Mouse (Mus musculus) forebrain, embryonic 13.5 days (tissue): ENCODE results near the gene Tnrc6b. TPM values are rescaled to one million over a fixed set of nuclear protein-coding genes. Genes with fewer than 3 reads are reported as not detected.

Experiments used
- ATAC-seq: fragments of 200-750 bp; cut with Nextera tagmentation; 2 replicates; pipeline ENCODE4 v1.8.0; 2017
- H3K27ac ChIP-seq: fragments of 300-500 bp; sonication (generic); 2 replicates; pipeline ENCODE4 v1.5.1; 2015; ENCODE audit warnings: inconsistent platforms, mild to moderate bottlenecking, moderate library complexity
- H3K27me3 ChIP-seq: fragments of 300-500 bp; sonication (generic); 2 replicates; pipeline ENCODE4 v1.6.1; 2015; ENCODE audit warnings: mild to moderate bottlenecking, inconsistent platforms
- H3K36me3 ChIP-seq: fragments of 300-500 bp; sonication (generic); 2 replicates; pipeline ENCODE4 v1.6.1; 2015; ENCODE audit warnings: mild to moderate bottlenecking, inconsistent platforms; ENCODE audit not compliant: poor library complexity, severe bottlenecking
- H3K4me1 ChIP-seq: fragments of 300-500 bp; sonication (generic); 2 replicates; pipeline ENCODE4 v1.6.1; 2015; ENCODE audit warnings: inconsistent platforms
- H3K4me2 ChIP-seq: fragments of 300-500 bp; sonication (generic); 2 replicates; pipeline ENCODE4 v1.6.1; 2015; ENCODE audit warnings: inconsistent platforms, mild to moderate bottlenecking, moderate library complexity
- H3K4me3 ChIP-seq: fragments of 300-500 bp; sonication (generic); 2 replicates; pipeline ENCODE4 v1.5.1; 2015; ENCODE audit warnings: mild to moderate bottlenecking, inconsistent platforms
- H3K9ac ChIP-seq: fragments of 300-500 bp; sonication (generic); 2 replicates; pipeline ENCODE4 v1.6.1; 2015; ENCODE audit warnings: mild to moderate bottlenecking, inconsistent platforms
- H3K9me3 ChIP-seq: fragments of 300-500 bp; sonication (generic); replicated peaks from 2 replicates; pipeline ENCODE4 v1.6.1; 2016; ENCODE audit warnings: inconsistent platforms
- WGBS: fragments of 180-500 bp; shearing (Covaris S2); methylation state at CpG from one replicate; pipeline ENCODE4 v1.1.7; 2015; 5-methylcytosine and 5-hydroxymethylcytosine counted together
- polyA plus RNA-seq: library from polyadenylated mRNA; unstranded; fragments of >200 nt; fragmentation: Nextera tagmentation; extraction: Ambion mirVana; gene quantifications from 2 replicates; pipeline ENCODE4 v1.2.1, GENCODE M21; 2015

The Tnrc6b gene
- 37.2 and 41.0 TPM in 2 replicates for polyA plus RNA-seq

DNA sequence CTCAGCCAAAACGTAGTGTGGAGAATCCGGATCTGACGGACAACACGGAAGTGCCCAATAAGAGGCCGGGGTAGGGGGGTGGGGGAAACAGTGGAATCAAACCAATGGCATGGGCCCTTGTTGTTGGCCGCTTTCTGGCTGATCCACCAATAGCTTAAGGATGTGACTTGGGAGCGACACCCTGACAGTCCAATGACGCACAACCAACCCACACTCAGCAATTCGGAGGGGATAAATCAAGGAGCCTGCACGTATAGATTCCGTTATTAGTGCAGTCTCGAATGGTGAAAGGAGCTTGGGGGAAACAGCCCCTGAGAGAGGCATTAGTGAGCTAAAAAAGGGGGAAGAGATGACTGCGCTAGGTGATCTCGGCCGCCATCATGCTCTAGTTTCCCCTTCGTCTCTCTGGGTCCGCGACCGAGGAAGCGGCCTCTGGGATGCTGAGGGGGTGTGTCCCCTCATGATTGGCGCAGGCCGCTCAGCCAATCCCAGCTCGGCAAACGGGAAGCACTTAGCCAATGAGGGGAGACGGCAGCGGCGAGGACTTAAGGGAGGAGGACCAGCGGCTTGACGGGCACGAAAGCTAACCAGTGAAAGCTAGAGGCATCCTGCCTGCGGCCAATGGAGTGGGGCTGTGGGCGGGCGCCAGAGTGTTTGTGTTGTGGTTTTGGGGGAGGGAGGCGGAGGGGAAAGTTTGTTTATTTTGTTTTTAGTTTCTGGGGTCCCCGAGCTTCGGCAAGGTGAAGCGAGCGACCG is at the start of gene Tnrc6b:
Tnrc6b (plus strand) TSS at position 706 of the 756 bp plus-strand sequence.
- H3K4me2 ChIP-seq, result peak within 1 kb of the TSS; percentile 93
- peak within 1 kb of the TSS; percentile 93 for H3K27ac ChIP-seq
- ATAC-seq, result peak; percentile 97
- no peaks in the 10 kb centered on the region for H3K27me3 ChIP-seq
- H3K4me3 ChIP-seq, result peak within 1 kb of the TSS; percentile 94
- H3K9me3 ChIP-seq, result no peaks in the 10 kb centered on the region
- peak within 1 kb of the TSS; percentile 83 for H3K9ac ChIP-seq
- H3K4me1 ChIP-seq, result peaks cover 37% of the 10 kb centered on the region
- H3K36me3 ChIP-seq, result no peaks in the 10 kb centered on the region
- WGBS, result under 1% methylated on average over 39 of the region's 39 CpGs

GRCm38 (mm10) chr15:80664444-80664843 is 46.7 kb upstream of the Tnrc6b start:
- no peak overlapping the region for H3K4me3 ChIP-seq

DNA sequence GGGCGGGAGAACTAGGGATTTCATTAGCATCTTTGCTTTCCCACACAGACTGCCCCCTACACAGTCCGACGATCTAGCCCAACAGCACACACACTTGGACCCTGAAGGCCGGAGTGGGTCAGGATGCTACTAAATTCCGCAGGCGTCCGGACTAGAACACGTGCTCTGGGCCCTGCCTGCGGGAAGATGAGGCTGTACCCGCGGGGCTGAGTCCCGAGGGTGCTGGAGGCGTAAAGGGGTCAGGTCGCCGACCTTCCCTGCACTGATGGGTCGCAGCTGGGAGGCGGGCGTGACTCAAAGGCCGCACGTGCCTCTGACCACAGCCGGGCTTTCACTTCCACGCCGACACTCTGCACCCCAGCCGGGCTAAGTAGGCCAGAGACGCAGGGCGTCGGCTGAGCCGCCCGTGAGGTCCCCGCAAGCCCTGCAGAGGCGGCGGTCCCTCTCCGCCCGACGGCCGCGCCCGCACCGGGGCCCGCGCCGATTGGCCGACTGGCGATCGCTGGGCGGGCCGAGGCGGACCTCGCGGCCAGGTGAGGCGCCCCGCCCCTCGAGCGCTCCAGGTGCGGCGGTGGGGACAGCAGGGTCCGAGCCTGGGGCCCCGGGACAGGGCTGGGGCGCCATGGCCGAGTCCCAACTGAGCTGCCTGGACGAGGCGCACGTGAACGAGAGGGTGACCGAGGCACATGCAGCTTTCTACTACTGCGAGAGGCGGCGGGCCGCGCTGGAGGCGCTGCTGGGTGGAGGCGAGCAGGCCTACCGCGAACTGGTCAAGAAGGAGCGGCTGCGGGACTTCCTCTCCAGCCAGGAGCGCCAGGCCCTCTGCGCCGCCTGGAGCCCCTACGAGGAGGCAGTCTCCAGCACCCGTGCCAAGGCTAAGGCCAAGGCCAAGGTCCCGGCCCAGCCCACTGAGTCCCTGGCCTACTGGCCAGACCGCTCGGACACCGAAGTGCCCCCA is 39.5 kb upstream of the Tnrc6b start, which contains the start of gene Fam83f:
Fam83f (plus strand) TSS at position 553 of the 958 bp plus-strand sequence.
- 5% methylated on average over 84 of the region's 85 CpGs for WGBS

More at GRCm38 (mm10) chr15:80664444-80664843, 46.7 kb upstream of the Tnrc6b start:
- H3K4me1 ChIP-seq, result no peaks in the 10 kb centered on the region
- H3K9me3 ChIP-seq, result 0 out of 2 replicates have a peak, but pooled peaks cover 3% of the 10 kb centered on the region
- WGBS, result 88% methylated on average over 4 of the region's 4 CpGs
- no peak overlapping the region for H3K27ac ChIP-seq
- no peaks in the 10 kb centered on the region for H3K36me3 ChIP-seq
- no peak overlapping the region for H3K9ac ChIP-seq
- H3K4me2 ChIP-seq, result no peak overlapping the region
- no peak for ATAC-seq
- H3K27me3 ChIP-seq, result peaks cover 4% of the 10 kb centered on the region

GRCm38 (mm10) chr15:80672810-80673209 is 38.3 kb upstream of the Tnrc6b start:
- Histone ChIP-seq H3K4me2 (no peak overlapping the region), H3K36me3 (no peaks in the 10 kb centered on the region), H3K27ac (no peak overlapping the region), H3K9me3 (no peaks in the 10 kb centered on the region), H3K4me1 (peaks cover 19% of the 10 kb centered on the region), H3K27me3 (peaks cover 42% of the 10 kb centered on the region), H3K9ac (no peak overlapping the region), H3K4me3 (no peak overlapping the region)
- ATAC-seq, result no peak
- WGBS, result 71% methylated on average over 2 of the region's 2 CpGs

More for the DNA sequence above, 39.5 kb upstream of the Tnrc6b start, which contains the start of gene Fam83f:
- ATAC-seq, result peak; percentile 19; the same call in 1 of the 2 replicates
- Histone ChIP-seq H3K4me2 (peak within 1 kb of the TSS; percentile 68), H3K4me1 (peaks cover 19% of the 10 kb centered on the region), H3K9ac (peak within 1 kb of the TSS; percentile 47), H3K27ac (no peak within 1 kb of the TSS), H3K4me3 (peak within 1 kb of the TSS; percentile 41), H3K27me3 (peaks cover 42% of the 10 kb centered on the region), H3K9me3 (0 out of 2 replicates have a peak, but pooled peaks cover 3% of the 10 kb centered on the region), H3K36me3 (no peaks in the 10 kb centered on the region)

DNA sequence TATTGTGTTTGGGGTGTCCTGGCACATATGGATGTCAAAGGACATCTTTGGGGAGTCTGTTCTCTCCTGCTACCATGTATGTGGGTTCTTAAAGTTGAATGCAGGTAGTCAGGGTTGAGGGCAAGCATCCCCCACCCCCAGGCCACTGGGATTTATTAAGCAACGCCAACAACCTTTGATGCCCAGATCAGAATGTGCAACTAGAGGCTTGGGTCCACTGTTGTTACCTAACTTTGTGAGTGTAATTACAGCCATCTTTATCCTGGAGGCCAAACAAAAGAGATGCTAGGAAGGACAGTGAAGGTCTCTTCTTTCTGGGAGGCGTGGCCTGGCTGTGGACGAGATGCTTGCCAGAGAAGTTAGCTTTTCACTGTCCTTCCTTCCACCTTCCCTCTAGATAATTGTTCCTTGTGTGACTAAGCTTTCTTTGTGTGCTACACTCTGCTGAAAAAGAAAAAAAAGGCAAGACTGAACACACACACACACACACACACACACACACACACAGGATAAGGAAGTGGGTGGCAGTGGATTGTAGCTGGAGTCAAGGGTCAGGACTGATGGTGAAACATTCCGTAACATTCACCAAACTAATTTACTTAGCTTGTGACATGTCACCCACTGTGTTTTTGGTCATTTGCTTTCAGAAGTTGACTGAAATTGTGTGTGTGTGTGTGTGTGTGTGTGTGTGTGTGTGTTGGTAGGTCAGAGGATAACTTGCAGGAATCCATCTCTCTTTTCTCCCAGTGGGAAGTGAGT is 37.6 kb upstream of the Tnrc6b start:
- H3K4me3 ChIP-seq, result no peak overlapping the region
- H3K9ac ChIP-seq, result no peak overlapping the region
- no peak for ATAC-seq
- peaks cover 42% of the 10 kb centered on the region for H3K27me3 ChIP-seq
- no peaks in the 10 kb centered on the region for H3K36me3 ChIP-seq
- no peaks in the 10 kb centered on the region for H3K9me3 ChIP-seq
- H3K4me1 ChIP-seq, result peaks cover 19% of the 10 kb centered on the region
- 70% methylated on average over 4 of the region's 4 CpGs for WGBS
- no peak overlapping the region for H3K27ac ChIP-seq
- H3K4me2 ChIP-seq, result no peak overlapping the region

DNA sequence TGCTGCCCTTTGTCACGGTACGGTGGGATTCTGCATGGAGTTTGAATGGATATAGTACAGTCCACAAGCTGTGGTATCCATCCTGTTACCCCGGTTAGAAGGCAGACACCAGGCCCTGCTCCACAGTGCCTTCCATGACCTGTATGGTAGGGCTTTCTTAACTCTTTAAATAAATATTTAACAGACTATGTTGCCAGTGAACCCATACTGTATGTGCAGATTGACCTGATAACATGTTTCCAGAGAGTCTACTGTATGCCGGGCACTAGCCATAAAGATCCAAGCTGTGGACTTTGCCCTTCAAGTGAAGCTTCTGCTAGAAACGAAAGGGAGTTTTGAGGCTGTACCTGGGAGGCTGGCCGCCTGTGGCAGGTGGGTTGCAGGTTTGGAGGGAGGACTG is 36.4 kb upstream of the Tnrc6b start:
- H3K4me3 ChIP-seq, result no peak overlapping the region
- no peak for ATAC-seq
- no peaks in the 10 kb centered on the region for H3K36me3 ChIP-seq
- H3K4me2 ChIP-seq, result no peak overlapping the region
- H3K4me1 ChIP-seq, result peaks cover 24% of the 10 kb centered on the region
- no peak overlapping the region for H3K27ac ChIP-seq
- H3K27me3 ChIP-seq, result peaks cover 35% of the 10 kb centered on the region
- WGBS, result 82% methylated on average over 6 of the region's 6 CpGs
- H3K9me3 ChIP-seq, result no peaks in the 10 kb centered on the region
- H3K9ac ChIP-seq, result no peak overlapping the region

DNA sequence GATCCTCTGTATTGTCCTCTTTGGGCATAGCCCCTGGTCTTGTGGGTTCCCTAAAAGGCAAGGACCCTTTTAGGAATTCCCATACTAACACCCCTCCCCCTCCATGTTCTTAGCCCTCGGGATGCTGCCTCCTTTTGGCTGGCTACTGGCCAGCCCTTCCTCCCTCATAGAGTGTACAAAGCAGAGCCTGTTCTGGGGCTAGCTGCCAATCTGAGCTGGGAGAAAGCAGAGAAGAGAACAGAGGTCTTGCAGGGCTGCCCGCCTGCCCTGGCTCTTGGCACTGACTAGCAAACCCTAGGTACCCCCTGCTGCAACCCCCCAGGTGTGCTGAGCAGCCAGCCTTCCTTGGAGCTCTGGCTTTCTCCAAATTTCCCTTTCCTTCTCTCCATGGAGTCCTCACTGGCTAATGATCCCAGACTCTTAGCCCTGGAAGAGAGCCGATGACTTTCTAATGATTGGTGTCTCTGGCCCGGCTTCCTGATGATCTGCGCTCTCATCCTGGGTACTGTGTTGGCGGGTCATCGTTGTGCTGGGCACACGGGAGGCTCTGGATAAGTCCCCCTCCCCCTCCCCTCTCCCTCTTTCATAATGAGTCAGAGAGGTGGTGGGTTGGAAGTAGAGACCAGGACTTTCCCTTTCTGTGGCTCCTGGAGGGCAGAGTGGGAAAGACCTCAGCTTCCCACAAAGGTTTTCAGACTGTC is 31.4 kb upstream of the Tnrc6b start:
- 0 out of 2 replicates have a peak overlapping the region, but pooled peaks have one; percentile 15 for H3K27ac ChIP-seq
- H3K36me3 ChIP-seq, result no peaks in the 10 kb centered on the region
- H3K9ac ChIP-seq, result no peak overlapping the region
- peaks cover 40% of the 10 kb centered on the region for H3K4me1 ChIP-seq
- ATAC-seq, result peak; percentile 70; the same call in 1 of the 2 replicates
- WGBS, result 44% methylated on average over 8 of the region's 8 CpGs
- no peak overlapping the region for H3K4me2 ChIP-seq
- H3K9me3 ChIP-seq, result no peaks in the 10 kb centered on the region
- no peak overlapping the region for H3K4me3 ChIP-seq
- no peaks in the 10 kb centered on the region for H3K27me3 ChIP-seq

GRCm38 (mm10) chr15:80680347-80681030 is 30.6 kb upstream of the Tnrc6b start:
- H3K9me3 ChIP-seq, result no peaks in the 10 kb centered on the region
- ATAC-seq, result no peak
- no peak overlapping the region for H3K9ac ChIP-seq
- no peaks in the 10 kb centered on the region for H3K36me3 ChIP-seq
- H3K27me3 ChIP-seq, result no peaks in the 10 kb centered on the region
- no peak overlapping the region for H3K27ac ChIP-seq
- H3K4me3 ChIP-seq, result no peak overlapping the region
- peaks cover 48% of the 10 kb centered on the region for H3K4me1 ChIP-seq
- 66% methylated on average over 7 of the region's 7 CpGs for WGBS
- no peak overlapping the region for H3K4me2 ChIP-seq

DNA sequence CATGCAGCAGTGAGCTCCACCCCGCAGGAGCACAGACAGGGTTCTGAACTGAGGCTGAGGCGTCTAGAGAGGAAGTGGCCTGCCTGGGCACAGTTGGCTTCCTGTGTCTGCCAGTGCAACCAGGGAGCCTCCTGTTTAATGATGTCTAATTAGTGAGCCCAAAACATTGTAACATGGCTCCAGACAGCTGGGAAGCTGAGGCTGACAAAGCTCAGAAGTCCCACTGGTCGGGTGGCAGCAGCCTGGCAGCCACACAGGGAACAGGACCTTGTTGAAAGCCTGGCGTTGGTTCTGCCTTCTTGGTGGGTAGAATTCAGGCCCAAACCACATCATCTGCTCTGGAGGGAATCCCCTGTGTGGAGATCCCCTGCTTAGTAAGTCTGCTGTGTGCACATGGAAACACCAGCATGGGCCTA is 29.6 kb upstream of the Tnrc6b start:
- Histone ChIP-seq H3K4me1 (peaks cover 45% of the 10 kb centered on the region), H3K9ac (0 out of 2 replicates have a peak overlapping the region, but pooled peaks have one; percentile 8), H3K36me3 (no peaks in the 10 kb centered on the region), H3K27me3 (no peaks in the 10 kb centered on the region), H3K9me3 (no peaks in the 10 kb centered on the region), H3K27ac (no peak overlapping the region), H3K4me3 (no peak overlapping the region), H3K4me2 (no peak overlapping the region)
- no peak for ATAC-seq
- 59% methylated on average over 4 of the region's 4 CpGs for WGBS

DNA sequence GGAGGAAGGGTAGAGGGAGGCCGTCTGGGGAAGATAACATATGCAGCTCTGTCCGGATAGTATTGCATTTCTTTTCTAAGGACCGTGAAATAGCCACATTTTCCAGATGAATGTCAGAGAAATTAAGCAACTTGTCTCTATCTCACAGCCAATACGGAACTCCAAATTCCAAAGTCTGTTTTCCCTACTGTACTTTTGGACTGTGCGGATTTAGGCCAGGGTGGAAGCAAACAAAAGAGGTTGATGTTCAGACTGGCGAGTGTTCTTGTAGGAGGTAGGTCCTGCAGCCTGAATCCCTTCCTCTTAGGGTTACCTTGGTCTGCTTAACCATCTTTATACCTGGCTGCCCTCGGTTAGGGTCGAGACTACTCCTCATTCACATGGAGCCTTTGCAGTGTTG is 28.8 kb upstream of the Tnrc6b start:
- H3K4me1 ChIP-seq, result peaks cover 45% of the 10 kb centered on the region
- no peak overlapping the region for H3K9ac ChIP-seq
- no peaks in the 10 kb centered on the region for H3K27me3 ChIP-seq
- no peaks in the 10 kb centered on the region for H3K36me3 ChIP-seq
- H3K4me2 ChIP-seq, result no peak overlapping the region
- no peak overlapping the region for H3K4me3 ChIP-seq
- no peaks in the 10 kb centered on the region for H3K9me3 ChIP-seq
- no peak overlapping the region for H3K27ac ChIP-seq
- 83% methylated on average over 8 of the region's 8 CpGs for WGBS
- ATAC-seq, result no peak
